Mouse (Mus musculus): ENCODE measurements around the gene Ubl4b.

The Ubl4b gene

DNA sequence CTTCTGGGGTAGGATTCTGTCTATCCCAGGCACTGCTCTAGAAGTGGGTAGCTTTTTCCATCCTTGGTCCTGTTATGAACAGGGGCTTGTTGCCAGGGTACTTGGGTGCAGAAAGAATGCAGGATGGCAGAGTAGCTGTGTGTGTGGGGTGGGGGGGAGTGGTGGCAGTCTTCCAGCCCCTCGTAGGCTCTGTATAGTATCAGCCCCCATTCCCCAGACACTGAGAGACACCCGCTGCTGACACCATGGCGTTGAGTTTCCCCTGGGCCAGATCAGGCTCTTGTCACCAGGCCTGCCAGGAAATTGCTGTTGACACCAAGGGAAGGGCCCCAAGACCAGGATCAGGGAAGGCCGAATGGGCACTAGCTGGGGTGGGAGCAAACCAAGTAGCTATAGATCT lies 13.8 kb upstream of the Ubl4b start:
- DNase-seq (ENCODE audit: low spot score in 2 of 2): no peak

DNA sequence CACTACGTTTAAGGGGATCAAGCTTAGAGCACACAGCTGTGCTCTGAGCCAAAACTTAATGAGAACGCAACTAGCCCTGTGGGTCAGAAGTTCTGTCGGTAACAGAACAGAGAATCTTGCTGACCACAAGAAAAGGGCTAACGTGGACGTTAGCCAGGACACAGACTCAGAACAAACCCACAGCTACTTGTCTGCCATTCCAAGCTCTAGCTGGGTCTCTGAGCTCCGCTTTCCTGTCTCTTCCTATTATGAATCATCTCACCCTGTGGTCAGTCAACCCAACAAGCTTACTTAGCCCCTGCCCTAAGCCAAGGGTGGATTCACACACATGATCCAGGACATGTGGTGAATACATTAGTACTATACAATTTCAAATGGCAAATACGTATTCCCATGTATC lies 12.9 kb upstream of the Ubl4b start:
- DNase-seq (ENCODE audit: low spot score in 2 of 2): no peak

DNA sequence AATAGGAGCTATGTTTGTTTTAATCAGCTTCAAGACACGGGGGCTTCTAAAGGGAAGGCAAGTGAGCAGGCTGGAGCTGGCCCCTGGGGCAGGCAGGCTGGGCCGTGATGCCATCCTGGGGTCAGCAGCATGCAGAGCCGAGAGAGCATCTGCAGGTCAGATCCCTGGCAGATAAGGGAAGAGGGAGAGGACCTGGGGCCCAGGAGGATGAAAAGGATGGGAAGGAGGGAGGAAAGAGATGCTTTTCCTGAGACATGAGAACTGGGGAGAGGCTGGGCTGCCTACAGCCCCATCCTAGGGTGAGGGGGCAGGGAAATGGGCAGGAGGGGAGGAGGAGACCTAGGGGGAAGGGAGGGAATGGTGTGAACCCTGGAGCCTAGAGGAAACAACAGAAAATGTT lies 10.5 kb upstream of the Ubl4b start:
- DNase-seq (ENCODE audit: low spot score in 2 of 2): no peak

DNA sequence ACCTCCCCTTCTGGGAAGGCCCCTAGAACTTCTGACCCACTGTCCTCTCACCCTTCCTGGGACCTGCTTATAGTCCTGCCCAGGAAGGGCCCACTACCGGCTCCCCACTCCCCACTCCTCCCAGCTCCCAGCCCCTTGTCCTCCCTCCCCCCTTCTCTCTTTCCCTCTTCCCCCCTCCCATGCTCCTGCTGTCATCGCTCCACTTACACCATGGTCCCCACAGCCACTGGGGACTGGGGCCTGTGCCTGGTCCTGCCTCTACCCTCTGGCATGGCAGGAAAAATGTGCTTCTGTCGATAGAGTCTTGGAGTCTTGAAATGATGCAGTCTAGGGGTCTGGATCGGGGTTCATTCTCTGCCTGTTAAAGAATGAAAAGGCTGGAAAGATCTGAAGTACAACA lies 9.0 kb upstream of the Ubl4b start:
- no peak for DNase-seq (ENCODE audit: low spot score in 2 of 2)

- no peak for DNase-seq (ENCODE audit: low spot score in 2 of 2)
These were observed 7.7 kb upstream of the Ubl4b start for GRCm38 (mm10) chr3:107562591-107562990.

- no peak for DNase-seq (ENCODE audit: low spot score in 2 of 2)
These were observed 7.2 kb upstream of the Ubl4b start for GRCm38 (mm10) chr3:107562104-107562503.

GRCm38 (mm10) chr3:107559183-107559582 lies 4.3 kb upstream of the Ubl4b start:
- DNase-seq (ENCODE audit: low spot score in 2 of 2): peak; percentile 62 to 64

DNA sequence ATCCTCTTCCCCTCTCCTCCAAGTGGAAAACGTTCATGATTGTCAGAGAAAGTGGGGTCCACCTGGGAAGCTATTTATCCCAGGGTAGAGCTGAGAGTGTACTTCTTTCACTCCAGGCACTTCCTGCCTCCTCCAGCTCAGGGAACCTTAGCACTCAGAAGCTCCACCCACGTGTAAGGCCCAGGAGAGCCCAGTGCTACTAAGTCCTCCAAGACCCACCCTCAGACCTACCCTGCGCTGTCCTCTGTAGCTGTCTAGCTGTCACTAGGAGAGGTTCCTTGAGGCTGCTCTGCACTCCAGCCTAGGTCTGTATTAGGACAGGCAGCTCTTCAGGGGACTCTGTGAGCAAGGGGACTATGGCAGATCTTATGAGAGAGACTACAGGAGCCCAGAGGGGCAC lies 3.9 kb upstream of the Ubl4b start:
- DNase-seq (ENCODE audit: low spot score in 2 of 2): no peak

GRCm38 (mm10) chr3:107550409-107551049 lies 4.3 kb downstream of the Ubl4b start:
- DNase-seq (ENCODE audit: low spot score in 2 of 2): peak; percentile 75 to 82

DNA sequence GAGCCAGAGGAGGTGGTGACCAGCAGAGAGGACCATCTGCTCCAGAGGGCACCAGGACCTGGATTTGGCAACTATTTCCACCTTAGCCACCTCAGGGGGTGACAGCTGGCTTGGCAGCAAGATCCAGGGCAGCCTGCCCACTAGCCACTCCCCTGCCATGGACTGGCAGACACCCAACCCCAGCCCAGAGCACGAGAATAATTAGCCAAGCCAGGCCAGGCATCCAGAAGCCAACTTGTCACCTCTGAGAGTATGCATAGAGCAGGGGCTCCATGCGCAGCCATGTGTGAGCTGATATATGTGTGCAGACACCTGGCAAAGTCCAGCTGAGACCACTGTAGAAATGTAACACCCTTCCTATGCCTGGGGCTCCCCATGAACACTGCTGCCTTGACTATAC lies 7.9 kb downstream of the Ubl4b start:
- no peak for DNase-seq (ENCODE audit: low spot score in 2 of 2)

DNA sequence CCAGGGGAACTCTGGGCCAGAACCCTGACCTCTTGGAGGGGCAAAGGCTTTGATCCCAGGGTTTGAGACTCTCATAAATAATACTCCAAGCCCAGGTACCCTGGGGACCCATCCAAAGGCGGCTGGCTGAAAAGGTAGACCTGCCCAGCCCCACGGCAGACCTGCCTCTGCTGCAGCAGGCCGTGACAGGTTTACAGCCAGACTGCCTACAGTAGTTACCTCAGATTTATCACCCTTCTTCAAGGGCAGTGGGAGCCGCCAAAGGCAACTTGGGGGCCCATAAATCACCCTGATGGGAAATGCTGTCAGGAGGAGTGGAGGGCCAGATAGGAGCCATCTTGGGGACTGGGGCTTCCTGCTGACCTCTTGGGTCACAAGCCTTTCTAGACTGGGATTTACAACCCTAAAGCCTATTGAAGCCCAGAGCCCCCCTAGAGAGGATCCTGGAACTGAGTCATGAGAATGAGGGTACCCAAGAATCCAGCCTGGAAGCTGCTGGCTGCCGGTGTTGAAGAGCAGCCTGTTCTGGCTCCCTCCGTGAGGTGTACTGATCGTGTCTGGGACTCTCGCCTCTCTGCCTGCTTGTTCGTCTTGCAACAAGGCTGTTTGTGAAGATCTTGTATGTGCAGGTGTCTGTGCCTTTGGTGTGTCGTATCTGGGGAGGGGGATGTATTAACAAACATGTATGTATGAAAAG lies 9.0 kb downstream of the Ubl4b start:
- no peak for DNase-seq (ENCODE audit: low spot score in 2 of 2)

GRCm38 (mm10) chr3:107545278-107545677 lies 9.6 kb downstream of the Ubl4b start:
- DNase-seq (ENCODE audit: low spot score in 2 of 2): no peak

GRCm38 (mm10) chr3:107543158-107544080 lies 11.5 kb downstream of the Ubl4b start:
- DNase-seq (ENCODE audit: low spot score in 2 of 2): no peak

DNA sequence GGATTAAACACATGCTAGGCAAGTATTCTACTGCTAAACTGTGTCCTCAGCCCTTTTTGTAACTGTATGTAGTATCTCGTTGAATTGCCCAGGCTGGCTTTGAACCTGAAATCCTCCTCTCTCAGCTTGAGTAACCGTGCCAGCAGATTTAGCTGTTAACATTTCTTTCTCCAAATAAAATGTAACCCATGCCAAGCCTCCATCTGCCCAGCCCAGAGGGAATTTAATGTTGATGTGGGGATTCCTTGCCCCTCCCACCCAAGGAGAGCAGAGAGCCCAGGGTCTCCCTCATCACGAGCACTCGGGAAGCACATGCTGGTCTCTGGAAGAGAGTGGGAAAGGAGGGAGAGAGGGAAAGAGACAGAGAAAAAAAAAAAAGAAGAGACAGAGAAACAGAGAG lies 12.3 kb downstream of the Ubl4b start:
- no peak for DNase-seq (ENCODE audit: low spot score in 2 of 2)

DNA sequence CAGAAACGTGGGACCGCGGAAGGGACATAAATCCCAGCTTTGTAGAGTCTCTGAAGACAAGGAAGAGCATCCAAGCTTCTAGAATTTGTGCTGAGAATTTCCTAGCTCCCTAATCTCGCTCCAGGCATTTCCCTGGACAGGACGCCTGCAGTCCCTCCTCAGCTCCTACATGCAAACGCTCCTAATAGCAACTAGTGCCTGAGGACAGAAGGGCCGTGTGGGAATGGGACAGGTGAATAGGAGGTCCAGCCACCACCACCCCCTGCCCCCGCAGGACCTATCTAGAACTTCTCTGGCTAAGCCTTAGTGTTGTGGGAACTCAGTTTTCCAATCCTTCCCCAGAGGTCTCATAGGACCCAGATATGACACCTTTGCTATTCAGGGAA lies 17.4 kb downstream of the Ubl4b start:
- no peak for DNase-seq (ENCODE audit: low spot score in 2 of 2)

DNA sequence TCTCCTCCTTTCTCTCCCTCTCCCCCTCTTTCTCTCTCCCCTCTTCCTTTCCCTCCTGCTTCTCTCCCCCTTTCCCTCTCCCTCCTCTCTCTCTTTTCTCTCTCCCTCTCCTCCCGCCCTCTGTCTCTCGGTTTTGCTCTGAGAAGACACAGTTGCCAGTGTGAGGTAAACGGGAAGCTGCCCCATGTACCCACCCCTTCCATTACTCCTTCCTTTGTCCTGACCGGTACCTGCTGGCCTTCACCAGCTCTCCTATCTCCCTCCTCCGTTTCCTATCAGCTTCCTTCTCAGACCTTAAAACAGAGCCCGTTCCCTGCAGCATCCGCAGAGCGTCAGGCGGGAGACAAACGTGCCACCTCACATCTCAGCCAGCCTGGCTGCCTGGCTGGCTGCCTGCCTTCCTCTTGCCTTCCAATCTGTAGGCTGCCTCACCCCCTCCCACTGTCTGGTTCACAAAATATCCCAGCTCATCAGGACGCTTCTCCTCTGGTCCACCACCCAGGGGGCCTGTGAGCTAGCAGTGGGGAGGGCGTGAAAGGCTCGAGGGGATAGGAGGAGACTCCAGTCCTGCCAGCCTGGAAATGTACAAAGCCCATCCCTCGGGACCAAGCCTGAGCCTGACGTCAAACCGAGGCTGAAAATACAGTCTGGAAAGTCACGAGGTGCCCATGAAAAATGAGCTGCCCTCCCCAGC lies 17.9 kb downstream of the Ubl4b start:
- peak; percentile 85 to 86 for DNase-seq (ENCODE audit: low spot score in 2 of 2)

- DNase-seq (ENCODE audit: low spot score in 2 of 2): peak in 1 of 2 experiments; percentile 43
These were observed 19.9 kb downstream of the Ubl4b start for GRCm38 (mm10) chr3:107534951-107535350.

GRCm38 (mm10) chr3:107533532-107533931 lies 21.3 kb downstream of the Ubl4b start:
- no peak for DNase-seq (ENCODE audit: low spot score in 2 of 2)

- no peak for DNase-seq (ENCODE audit: low spot score in 2 of 2)
These were observed 24.3 kb downstream of the Ubl4b start for GRCm38 (mm10) chr3:107530581-107530980.

DNA sequence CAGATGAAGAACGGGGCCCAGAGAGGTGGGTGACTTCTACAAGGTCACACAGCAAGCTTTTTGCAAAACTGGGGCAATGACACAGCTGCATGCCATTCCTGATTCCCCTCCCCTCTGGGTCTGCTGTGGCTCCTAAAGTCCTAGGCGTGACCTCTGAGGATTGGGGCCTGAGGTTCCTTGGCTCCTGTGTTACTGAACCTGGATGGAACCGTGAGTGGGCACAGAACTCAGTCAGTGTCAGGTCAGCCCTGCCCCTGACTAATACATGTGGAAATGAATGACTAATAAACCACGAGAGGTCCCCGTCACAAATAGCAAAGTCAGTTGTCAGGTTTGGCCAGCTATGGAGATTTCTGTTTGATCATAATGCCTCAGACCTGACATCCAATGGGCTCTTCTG lies 25.7 kb downstream of the Ubl4b start:
- DNase-seq (ENCODE audit: low spot score in 2 of 2): no peak

- peak; percentile 84 to 90 for DNase-seq (ENCODE audit: low spot score in 2 of 2)
These were observed 26.3 kb downstream of the Ubl4b start for GRCm38 (mm10) chr3:107528401-107529118.

Measured in right cerebral cortex, adult 2 months (tissue).